Mouse (Mus musculus) ES-Bruce4 (cell line): ENCODE measurements around the gene Ropn1.

Source experiments
- CTCF ChIP-seq: IDR thresholded peaks from one replicate; pipeline ENCODE4 v1.8.1; 2011; ENCODE audit warnings: low read depth, low read length
- EP300 ChIP-seq: IDR thresholded peaks from 2 replicates; pipeline ENCODE4 v1.6.1; 2011; ENCODE audit warnings: low read depth, low read length; ENCODE audit not compliant: insufficient read depth

DNA sequence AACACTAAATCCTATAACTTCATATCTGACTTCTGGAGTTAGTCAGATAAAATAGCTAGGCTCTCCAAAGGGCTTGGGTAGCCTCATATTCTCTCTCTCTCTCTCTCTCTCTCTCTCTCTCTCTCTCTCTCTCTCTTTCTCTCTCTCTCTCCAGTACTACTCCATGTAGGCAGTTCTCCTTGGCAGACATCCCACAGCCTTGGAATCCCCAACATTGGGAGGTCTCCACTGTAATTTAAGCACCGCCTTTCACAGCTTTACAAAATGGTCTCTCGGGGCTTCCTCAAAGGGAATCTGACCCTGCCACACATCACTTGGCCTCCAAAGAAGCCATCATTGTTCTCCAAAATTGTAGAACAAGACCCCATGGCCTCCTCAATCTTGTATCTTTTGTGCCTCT is 22.1 kb upstream of the Ropn1 start:
- TF ChIP-seq EP300 (no peak), CTCF (no peak)
